Mouse (Mus musculus) c-Kit-negative CD71-positive TER-119-positive erythroid progenitor cells, embryonic 14.5 days (primary cell): ENCODE measurements at regions not wholly inside any gene's neighbourhood (a gene's known extent, or its start where the extent isn't known, plus 50 kb on each side); places are given as distances from the start of the nearest gene placed in this dataset.

Source experiments
- DNase-seq: peaks from one replicate; pipeline ENCODE4 v3.0.0-alpha.2; 2013; ENCODE audit warnings: low read depth, low spot score

DNA sequence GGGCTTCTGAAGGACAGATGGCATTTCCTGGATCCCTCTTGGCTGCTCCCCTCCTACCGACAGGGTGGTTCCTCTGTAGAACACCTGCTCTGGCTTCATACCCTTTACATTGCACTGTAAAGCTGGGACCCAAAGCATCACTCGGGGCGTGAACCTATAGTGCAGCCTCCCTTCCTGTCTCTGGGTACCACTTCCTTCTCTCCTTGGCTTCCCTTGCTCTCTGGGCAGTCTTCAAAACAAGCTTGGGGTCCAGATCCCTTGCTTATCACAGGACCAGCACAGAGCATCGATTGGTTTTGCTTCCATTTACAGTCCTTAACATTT, 346.4 kb downstream of the Rnf144a start:
- no peak for DNase-seq

GRCm38 (mm10) chr12:26067866-26068684, 347.0 kb downstream of the Rnf144a start:
- DNase-seq = no peak

DNA sequence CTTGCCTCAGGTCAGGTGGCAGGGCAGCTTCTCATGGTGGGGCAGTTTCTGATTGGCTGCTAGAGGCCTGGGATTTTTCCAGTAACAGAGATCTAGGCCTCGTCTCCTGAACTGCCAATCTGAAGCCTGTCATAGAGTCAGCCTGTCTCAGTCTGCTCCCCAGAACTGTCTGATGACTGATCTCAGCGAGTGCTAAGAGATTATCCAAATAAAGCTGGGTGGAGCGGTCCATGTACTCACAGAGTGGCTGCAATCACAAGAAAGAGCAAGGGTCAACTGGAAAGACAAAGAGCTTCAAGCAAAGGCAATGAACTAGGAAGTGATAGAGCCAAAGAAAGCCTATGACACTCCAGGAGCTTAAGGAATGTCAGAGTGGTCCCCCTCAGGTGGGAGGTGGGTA, 354.7 kb downstream of the Rnf144a start:
- DNase-seq = no peak

DNA sequence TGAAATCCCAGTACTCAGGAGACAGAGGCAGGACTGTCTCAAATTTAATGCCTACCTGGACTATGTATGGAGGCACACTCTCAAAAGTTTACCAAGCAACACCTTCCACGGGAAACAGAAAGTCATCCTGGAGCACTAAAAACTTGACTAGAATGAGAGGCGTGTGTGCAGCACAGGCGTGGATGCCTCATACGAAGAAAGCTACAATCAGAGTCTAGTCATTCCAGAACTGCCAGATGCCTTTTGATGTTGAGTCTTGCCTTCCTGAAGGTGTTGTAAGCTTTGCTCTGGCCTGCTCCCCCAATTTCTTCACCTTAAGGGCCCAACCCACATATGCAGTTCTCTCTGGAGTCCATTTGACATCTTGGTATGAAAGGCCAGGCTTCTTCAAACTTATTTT, 356.0 kb downstream of the Rnf144a start:
- no peak for DNase-seq

GRCm38 (mm10) chr12:26057491-26058054, 357.5 kb downstream of the Rnf144a start:
- DNase-seq = no peak

GRCm38 (mm10) chr12:26046991-26047390, 368.1 kb downstream of the Rnf144a start:
- DNase-seq = no peak

GRCm38 (mm10) chr12:26045321-26045720, 369.7 kb downstream of the Rnf144a start:
- no peak for DNase-seq

- no peak for DNase-seq
These were observed 402.1 kb downstream of the Rnf144a start for GRCm38 (mm10) chr12:26012951-26013350.

DNA sequence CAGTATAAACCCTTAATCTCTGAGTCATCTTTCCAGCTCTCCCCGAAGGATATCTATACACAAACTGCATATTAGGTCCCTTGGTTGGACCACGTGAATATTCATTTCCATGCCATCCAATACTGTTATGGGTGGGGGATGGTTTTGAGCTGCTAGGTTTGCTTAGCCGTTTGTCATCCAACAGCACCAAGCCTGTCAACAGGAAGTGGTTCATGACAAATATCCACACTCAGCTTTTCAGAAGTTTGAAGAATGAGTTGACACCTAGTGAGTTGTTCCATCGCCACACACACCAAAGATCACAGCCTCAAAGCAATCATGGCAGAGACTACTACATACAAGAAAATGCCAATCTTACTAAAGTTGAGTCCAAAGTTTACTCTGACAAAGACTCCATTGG, 421.0 kb downstream of the Rnf144a start:
- no peak for DNase-seq

DNA sequence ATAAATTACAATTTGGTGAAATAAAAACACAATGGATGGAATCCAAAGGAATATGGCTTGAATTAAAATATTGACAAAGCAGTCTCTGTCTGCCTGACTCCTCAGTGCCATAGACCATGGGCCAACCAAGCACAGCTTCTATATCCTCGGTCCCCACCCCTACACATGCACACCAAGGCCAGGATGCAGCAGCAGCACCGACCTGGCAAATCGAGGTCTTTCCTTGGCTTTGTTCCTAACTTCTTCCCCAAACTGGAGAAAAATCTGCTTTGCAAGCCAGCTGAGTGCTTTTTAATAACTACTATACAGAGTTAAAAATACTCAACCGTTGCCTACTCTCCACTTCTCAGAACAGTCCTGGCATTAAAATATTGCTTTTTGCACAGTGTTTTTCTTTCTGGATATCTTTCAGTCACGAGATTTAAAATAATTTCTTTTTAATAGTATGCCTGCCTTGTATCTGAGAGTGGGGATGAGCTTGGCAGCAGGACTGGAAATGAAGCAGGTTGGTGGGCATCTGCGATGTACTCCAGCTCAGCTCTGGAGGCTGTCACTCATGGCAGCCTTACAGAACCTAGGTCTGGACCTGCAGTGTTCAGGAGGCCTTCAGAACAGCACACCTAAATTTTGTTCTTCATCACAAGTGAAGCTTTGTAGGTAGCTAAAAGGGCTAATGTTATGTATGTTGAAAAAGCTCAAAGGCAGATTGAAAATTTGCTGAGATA, 423.1 kb downstream of the Rnf144a start:
- DNase-seq = no peak

- no peak for DNase-seq
These were observed 432.5 kb downstream of the Rnf144a start for GRCm38 (mm10) chr12:25982545-25982944.

DNA sequence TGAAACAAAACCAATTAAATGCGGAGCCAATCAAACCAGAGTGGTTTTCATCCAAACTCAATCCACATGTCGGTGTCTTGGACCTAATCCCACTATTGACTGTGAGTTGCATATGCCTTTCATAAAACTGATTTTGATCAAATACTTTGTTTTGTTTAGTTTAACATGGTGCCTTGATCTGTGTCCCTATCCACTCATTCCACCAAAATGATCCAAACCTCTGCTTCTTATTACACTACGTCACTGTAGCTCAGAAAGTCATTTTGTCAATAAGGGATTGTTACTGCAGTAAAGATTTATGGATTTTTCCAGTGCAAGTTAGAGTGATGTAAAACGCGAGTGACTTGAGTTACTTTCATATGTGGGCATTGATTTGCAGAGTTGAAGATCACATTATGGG, 436.7 kb downstream of the Rnf144a start:
- no peak for DNase-seq

GRCm38 (mm10) chr12:25958584-25958983, 456.5 kb downstream of the Rnf144a start:
- no peak for DNase-seq

GRCm38 (mm10) chr12:25957547-25957946, 457.5 kb downstream of the Rnf144a start:
- DNase-seq = no peak

DNA sequence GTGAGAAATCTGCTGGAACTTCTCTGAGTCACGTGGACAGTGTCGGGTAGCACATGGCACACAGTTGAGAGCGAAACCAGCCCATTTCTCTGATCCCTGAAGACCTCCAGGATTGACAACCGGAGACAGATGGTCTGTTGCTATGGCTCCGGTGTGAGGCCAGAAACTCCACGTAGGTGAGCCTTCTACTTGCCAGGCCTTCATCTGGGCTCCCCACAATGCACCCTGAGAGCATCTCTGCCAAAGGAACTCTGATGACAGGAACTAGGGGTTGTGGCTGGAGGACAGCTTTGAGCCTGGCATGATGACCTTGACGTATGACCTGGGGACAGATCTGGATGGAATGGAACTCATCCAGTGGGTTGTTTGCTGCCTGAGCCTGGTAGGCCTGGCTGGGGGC, 467.9 kb downstream of the Rnf144a start:
- no peak for DNase-seq

- DNase-seq = no peak
These were observed 468.9 kb downstream of the Rnf144a start for GRCm38 (mm10) chr12:25946121-25946520.

- no peak for DNase-seq
These were observed 476.2 kb downstream of the Rnf144a start for GRCm38 (mm10) chr12:25938856-25939255.

DNA sequence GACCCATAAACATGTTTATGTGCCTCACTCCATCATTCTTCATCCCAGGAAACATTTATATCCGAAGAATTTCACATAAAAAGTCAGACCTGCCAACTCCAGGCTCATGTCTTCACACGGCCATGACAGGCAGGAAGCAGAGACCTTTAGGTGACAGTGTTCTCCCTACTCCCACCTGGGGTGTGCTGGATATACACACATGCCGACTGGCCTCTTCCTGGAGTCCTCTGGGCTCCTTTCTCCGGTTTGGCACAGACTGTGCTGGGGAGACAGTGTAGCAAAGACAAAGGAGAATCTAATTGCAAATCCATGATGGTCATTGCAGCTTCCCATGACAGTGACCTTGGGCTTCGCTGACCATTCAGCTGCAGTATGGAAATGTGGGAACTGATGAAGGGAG, 480.1 kb downstream of the Rnf144a start:
- DNase-seq = no peak

- no peak for DNase-seq
These were observed 480.5 kb downstream of the Rnf144a start for GRCm38 (mm10) chr12:25934526-25934925.

- no peak for DNase-seq
These were observed 488.7 kb downstream of the Rnf144a start for GRCm38 (mm10) chr12:25926367-25926766.

- DNase-seq = no peak
These were observed 490.5 kb downstream of the Rnf144a start for GRCm38 (mm10) chr12:25924526-25924925.

- DNase-seq = no peak
These were observed 491.3 kb downstream of the Rnf144a start for GRCm38 (mm10) chr12:25923772-25924171.

- DNase-seq = no peak
These were observed 509.4 kb downstream of the Rnf144a start for GRCm38 (mm10) chr12:25905614-25906013.
